Mouse (Mus musculus): ENCODE measurements around the gene Slc15a2. TPM values are rescaled to one million over a fixed set of nuclear protein-coding genes. Genes with fewer than 3 reads are reported as not detected.

The Slc15a2 gene
- 12.0 and 15.3 TPM in 2 replicates for polyA plus RNA-seq (2012; ENCODE audit: insufficient read depth, insufficient read length, missing spikeins)

DNA sequence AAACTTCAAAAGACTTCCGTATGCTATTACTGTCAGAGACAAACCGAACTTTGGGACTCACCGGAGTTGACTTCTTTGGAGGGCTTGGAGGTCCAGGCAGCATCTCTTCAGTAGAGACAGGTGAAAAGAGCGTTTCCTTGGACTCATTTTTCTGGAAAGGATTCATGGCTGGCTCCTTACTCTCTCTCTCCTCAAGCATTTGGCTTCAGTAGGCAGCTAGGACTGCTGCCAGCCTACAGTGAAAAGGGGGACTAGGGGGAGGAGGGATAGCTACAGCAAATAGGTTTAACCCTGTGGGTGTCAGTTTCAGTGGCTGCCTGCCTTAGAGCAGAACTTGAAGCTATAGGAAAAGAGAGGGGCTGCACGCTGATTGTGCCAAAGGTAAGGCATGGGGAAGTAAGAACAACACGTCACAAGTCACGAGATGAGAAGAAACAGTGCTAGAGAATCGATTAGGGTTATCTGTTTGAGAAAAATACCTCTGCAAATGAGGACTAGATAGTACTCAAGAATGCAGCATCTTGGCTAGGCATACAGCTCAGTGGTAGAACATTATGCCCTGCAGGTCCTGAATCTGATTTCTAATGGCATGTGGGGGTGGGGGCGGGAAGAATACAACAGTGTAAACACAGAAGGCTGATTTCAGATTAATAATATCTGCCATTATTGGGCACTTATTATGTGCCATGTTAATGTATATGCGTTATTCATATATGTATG, at the start of gene Slc15a2:
TSS of gene Slc15a2 (minus strand) at position 369 of the 720 bp plus-strand sequence.
- no peak within 1 kb of the TSS for H3K4me3 ChIP-seq (ENCODE audit: insufficient read depth, low read length)
- no peak within 1 kb of the TSS for H3K27ac ChIP-seq (ENCODE audit: insufficient read depth, low read depth, low read length)
- H3K4me1 ChIP-seq (ENCODE audit: control insufficient read depth, insufficient read depth, low read length), result peaks cover 5% of the 10 kb centered on the region
- no peak for TF ChIP-seq POLR2A (IDR thresholded peaks at IDR 0.05; ENCODE audit: borderline replicate concordance, low read depth, low read length)
- TF ChIP-seq CTCF (IDR thresholded peaks at IDR 0.05; ENCODE audit: low read depth, low read length), result no peak

DNA sequence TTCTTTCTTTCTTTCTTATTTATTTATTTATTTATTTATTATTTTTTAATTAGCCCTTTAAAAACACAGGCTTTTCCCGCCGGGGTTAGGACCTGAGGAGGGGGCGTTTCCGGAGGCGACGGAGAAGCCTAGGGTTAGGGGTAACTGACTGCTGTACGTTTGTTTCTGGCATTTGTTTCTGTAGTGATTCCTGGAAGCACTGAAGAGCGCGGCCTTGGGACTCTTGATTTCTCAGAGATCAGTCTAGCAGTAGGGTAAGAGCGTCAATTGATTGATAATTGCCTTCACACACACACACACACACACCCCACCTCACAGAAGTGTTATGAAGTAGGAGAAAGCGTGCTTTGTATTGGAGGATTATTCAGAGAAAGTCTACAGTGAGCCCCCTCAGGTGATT, 44.1 kb upstream of the Slc15a2 start:
- TF ChIP-seq POLR2A (IDR thresholded peaks at IDR 0.05; ENCODE audit: borderline replicate concordance, low read depth, low read length) (no peak), CTCF (IDR thresholded peaks at IDR 0.05; ENCODE audit: low read depth, low read length) (no peak)
- Histone ChIP-seq H3K4me3 (ENCODE audit: insufficient read depth, low read length) (peak overlapping the region; percentile 93), H3K4me1 (ENCODE audit: control insufficient read depth, insufficient read depth, low read length) (peaks cover 5% of the 10 kb centered on the region), H3K27ac (ENCODE audit: insufficient read depth, low read depth, low read length) (no peak overlapping the region)

DNA sequence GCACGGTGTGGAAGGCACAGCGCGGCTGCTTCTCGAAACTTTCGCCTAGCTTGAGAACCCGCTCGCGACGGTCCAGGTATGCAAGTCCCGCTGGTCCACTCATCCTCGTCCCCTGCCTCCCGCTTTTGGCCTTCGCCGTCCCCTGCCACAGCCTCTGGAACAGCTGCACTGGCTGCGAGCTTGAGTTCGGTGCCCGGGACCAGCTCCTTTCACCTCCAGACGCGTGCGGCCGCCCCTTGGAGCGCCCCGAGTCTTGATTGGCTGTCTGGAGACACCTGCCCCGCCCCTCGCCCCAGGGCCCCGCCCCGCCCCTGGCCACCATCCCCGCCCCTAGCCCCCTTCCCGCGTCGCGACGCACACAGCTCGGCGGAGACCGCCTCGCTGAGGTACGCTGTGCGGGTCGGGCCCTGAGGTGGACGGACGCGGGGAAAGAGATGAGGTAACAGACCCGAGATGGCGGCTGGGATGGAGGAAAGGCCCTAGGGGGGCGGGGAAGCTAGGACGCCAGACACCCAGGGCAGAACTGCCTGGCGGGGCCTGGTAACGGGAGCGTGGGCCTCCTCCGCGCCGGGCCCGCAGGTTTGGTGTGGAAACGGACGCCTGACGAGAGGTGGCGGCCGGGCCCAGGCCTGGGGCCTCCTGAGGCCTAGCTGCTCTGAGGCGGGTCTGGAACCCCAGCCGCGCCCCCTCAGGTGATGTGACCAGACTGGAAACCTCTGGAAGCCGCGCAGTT, 43.5 kb upstream of the Slc15a2 start, which contains the start of gene Iqcb1:
TSS of gene Iqcb1 (plus strand) at position 332 of the 733 bp plus-strand sequence.
- no peak for TF ChIP-seq CTCF (IDR thresholded peaks at IDR 0.05; ENCODE audit: low read depth, low read length)
- TF ChIP-seq POLR2A (IDR thresholded peaks at IDR 0.05; ENCODE audit: borderline replicate concordance, low read depth, low read length), result no peak
- H3K27ac ChIP-seq (ENCODE audit: insufficient read depth, low read depth, low read length), result no peak within 1 kb of the TSS
- peaks cover 5% of the 10 kb centered on the region for H3K4me1 ChIP-seq (ENCODE audit: control insufficient read depth, insufficient read depth, low read length)
- H3K4me3 ChIP-seq (ENCODE audit: insufficient read depth, low read length), result peak within 1 kb of the TSS; percentile 93

DNA sequence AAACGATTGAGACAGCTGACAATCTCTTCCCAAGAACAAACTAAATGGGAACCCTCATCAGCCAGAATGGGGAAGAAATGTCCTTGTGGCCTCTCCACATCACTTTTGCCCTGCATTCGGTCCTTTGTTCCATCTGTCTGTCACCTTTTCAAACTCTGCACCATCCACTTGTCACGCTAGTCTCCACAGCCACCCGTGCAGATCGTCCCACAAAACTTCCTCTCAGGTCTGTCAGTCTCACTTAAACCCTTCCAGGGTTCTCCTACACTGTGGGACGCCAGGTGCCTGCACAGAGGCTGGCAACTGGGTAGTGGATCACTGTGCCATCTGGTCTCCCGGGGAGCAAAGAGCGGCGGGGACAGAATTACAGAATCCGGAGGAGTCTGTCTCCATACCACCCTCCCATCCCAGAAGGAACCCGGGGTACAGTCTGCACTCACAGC, 42.9 kb upstream of the Slc15a2 start:
- Histone ChIP-seq H3K4me3 (ENCODE audit: insufficient read depth, low read length) (peak overlapping the region; percentile 93), H3K27ac (ENCODE audit: insufficient read depth, low read depth, low read length) (no peak overlapping the region)
- TF ChIP-seq POLR2A (IDR thresholded peaks at IDR 0.05; ENCODE audit: borderline replicate concordance, low read depth, low read length) (no peak), CTCF (IDR thresholded peaks at IDR 0.05; ENCODE audit: low read depth, low read length) (no peak)

DNA sequence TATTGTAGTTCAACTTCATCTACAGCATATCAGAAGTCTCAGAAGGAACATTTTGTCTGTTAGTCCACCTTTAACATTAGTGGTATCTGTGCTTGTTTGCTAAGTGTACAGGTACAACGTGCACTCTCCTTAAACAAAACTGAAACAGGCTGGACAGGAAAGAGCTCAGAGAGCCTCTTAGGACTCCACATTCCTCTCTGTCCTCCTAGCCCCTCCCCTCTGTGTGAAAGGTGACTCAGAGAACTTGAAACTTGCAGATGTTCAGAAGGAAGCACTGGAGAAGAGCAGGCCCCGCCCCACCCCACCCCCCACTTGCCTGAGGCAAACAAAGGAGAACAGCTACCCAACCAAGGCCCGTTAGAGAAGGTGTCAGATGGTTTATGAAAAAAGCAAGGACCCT, 36.7 kb upstream of the Slc15a2 start:
- peaks cover 6% of the 10 kb centered on the region for H3K4me1 ChIP-seq (ENCODE audit: control insufficient read depth, insufficient read depth, low read length)
- H3K27ac ChIP-seq (ENCODE audit: insufficient read depth, low read depth, low read length), result no peak overlapping the region
- TF ChIP-seq CTCF (IDR thresholded peaks at IDR 0.05; ENCODE audit: low read depth, low read length) (no peak), POLR2A (IDR thresholded peaks at IDR 0.05; ENCODE audit: borderline replicate concordance, low read depth, low read length) (no peak)
- no peak overlapping the region for H3K4me3 ChIP-seq (ENCODE audit: insufficient read depth, low read length)

More for the DNA sequence above, 42.9 kb upstream of the Slc15a2 start:
- H3K4me1 ChIP-seq (ENCODE audit: control insufficient read depth, insufficient read depth, low read length), result peaks cover 5% of the 10 kb centered on the region

DNA sequence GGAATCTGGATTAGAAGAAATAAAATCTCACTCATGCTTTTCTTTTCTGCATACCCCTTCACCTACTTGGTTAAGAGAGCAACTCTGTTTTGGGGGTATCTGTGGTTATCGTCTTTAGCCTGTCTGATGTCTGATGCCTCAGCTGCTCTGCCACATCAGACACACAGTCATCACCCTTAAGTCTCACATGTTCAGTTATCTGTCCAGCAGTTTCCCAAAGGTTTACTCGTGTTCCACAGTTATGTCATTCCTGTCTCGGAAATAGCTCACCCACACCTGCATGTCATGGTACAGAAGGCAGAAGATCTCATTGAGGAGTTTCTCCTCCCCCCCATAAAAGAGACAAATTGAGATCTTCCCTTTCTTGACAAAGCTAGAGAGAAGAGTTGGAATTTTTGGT, 36.0 kb upstream of the Slc15a2 start:
- H3K4me3 ChIP-seq (ENCODE audit: insufficient read depth, low read length), result no peak overlapping the region
- H3K27ac ChIP-seq (ENCODE audit: insufficient read depth, low read depth, low read length), result no peak overlapping the region
- H3K4me1 ChIP-seq (ENCODE audit: control insufficient read depth, insufficient read depth, low read length), result peaks cover 6% of the 10 kb centered on the region
- TF ChIP-seq POLR2A (IDR thresholded peaks at IDR 0.05; ENCODE audit: borderline replicate concordance, low read depth, low read length) (no peak), CTCF (IDR thresholded peaks at IDR 0.05; ENCODE audit: low read depth, low read length) (no peak)

DNA sequence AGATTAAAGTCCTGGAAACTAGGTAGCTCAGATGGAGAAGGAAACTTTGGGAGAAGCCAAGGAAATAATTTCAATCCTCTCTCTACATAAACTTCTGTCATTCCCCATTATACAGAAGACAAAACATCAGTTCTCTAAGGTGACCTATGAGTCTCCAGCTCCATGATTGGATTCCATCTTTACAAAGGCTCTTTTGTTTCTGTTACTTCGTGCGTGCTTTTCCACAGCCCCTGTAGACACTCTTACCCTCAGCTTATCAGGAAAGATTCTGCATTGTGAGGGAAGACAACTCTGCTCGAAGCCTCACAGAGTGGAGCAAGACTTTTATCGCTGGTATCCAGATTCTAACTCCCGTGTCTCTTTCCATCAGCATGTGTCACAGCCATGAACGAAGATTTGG, 35.3 kb upstream of the Slc15a2 start:
- TF ChIP-seq CTCF (IDR thresholded peaks at IDR 0.05; ENCODE audit: low read depth, low read length) (no peak), POLR2A (IDR thresholded peaks at IDR 0.05; ENCODE audit: borderline replicate concordance, low read depth, low read length) (no peak)

DNA sequence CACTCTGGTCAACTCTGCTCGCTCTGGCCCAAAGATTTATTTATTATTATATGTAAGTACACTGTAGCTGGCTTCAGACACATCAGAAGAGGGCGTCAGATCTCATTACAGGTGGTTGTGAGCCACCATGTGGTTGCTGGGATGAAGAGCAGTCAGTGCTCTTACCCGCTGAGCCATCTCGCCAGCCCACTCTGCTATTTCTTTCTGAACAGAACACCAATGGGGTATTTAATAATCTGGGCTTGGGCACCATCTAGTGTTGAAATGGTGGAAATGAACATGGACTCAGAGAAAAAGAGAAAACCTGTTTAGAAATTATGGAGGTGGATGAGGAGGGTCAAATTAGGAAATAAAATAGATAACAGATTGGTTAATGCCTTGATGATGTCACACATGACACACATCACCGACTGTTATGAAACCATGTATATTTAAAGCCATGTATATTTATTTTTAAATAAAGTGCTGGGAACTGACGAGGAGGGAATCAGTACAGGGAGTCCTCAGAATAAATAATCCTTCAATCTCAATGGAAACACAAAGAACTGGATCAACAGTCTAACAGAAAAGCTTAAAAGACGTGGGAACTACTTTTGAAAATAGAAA, 32.7 kb upstream of the Slc15a2 start:
- TF ChIP-seq CTCF (IDR thresholded peaks at IDR 0.05; ENCODE audit: low read depth, low read length), result 0 out of 2 replicates have a peak, but pooled peaks have one; percentile 24
- no peak for TF ChIP-seq POLR2A (IDR thresholded peaks at IDR 0.05; ENCODE audit: borderline replicate concordance, low read depth, low read length)
- no peak overlapping the region for H3K27ac ChIP-seq (ENCODE audit: insufficient read depth, low read depth, low read length)

More for the DNA sequence above, 35.3 kb upstream of the Slc15a2 start:
- Histone ChIP-seq H3K27ac (ENCODE audit: insufficient read depth, low read depth, low read length) (no peak overlapping the region), H3K4me1 (ENCODE audit: control insufficient read depth, insufficient read depth, low read length) (peaks cover 6% of the 10 kb centered on the region), H3K4me3 (ENCODE audit: insufficient read depth, low read length) (no peak overlapping the region)

DNA sequence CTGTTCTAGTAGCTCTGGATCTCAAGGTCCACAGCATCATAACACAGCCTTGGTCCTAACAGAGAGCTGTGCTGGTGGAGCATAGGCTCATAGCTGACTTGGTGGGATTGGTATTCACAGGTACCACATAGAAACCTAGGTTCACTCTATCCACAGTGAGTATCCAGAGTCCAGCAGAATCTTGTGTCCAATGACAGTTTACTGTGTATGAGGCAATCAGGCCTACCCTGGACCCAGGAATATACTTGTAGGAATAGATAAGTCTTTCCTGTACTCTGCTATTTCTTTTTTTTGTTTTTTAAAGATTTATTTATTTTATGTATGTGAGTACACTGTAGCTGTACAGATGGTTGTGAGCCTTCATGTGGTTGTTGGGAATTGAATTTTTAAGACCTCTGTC, 32.2 kb upstream of the Slc15a2 start:
- no peak for TF ChIP-seq CTCF (IDR thresholded peaks at IDR 0.05; ENCODE audit: low read depth, low read length)
- TF ChIP-seq POLR2A (IDR thresholded peaks at IDR 0.05; ENCODE audit: borderline replicate concordance, low read depth, low read length), result no peak

More for the DNA sequence above, 32.7 kb upstream of the Slc15a2 start:
- peaks cover 6% of the 10 kb centered on the region for H3K4me1 ChIP-seq (ENCODE audit: control insufficient read depth, insufficient read depth, low read length)
- no peak overlapping the region for H3K4me3 ChIP-seq (ENCODE audit: insufficient read depth, low read length)

More for the DNA sequence above, 32.2 kb upstream of the Slc15a2 start:
- Histone ChIP-seq H3K4me3 (ENCODE audit: insufficient read depth, low read length) (no peak overlapping the region), H3K4me1 (ENCODE audit: control insufficient read depth, insufficient read depth, low read length) (peaks cover 5% of the 10 kb centered on the region), H3K27ac (ENCODE audit: insufficient read depth, low read depth, low read length) (no peak overlapping the region)
